Mouse (Mus musculus): ENCODE measurements around the gene Epc2.

The Epc2 gene

DNA sequence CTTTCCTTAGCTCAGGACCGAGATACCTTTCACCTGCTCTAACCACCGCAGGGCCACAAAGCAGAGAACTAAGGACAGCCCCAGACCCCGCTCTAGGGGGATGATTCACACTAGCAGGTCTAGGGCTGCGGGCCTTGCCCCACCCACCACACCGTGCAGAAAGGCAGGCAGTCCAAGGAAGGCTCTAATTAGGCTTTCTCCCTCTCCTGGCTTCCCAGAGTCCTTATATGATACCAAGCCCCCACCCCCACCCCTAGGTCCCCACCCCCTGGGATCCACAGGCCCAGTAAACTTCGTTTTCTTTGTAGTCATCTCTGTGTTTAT, 119.5 kb downstream of the Epc2 start:
- DNase-seq (ENCODE audit: low spot score), result no peak

DNA sequence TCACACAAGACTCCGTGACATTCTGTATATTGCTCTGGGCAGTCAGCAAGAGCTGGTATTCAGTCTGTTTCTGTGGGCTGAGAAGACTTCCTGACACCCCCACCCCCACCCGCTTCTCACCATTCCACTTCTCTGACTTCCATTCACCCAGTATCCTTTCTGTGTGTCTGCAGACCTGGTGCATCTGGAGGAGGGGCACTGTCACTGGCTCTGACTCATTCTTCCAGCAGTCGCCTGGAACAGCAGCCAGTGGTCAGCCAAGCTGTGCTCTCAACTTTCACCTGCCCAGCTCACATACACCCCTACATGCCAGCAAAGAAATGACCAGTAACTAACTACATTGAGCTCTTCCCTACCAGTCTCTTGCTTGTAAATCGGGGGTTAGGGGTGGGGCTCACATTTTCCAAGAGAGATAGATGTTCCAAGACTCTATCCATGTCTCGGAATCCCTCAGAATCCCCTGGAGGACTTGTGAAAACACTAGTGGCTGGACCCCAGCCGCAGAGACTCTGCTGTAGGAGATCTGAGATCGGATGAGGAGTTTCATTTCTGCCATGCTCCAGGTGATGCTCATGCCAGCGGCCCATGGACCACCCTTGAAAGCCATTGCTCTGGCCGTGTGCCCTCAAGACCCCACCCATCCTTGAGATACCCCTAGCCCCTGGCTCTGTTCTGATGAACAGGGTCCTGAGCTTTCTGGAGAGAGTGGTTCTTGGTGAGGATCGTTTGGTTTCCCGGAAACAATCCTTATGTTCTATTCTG, 120.1 kb downstream of the Epc2 start:
- no peak for DNase-seq (ENCODE audit: low spot score)

DNA sequence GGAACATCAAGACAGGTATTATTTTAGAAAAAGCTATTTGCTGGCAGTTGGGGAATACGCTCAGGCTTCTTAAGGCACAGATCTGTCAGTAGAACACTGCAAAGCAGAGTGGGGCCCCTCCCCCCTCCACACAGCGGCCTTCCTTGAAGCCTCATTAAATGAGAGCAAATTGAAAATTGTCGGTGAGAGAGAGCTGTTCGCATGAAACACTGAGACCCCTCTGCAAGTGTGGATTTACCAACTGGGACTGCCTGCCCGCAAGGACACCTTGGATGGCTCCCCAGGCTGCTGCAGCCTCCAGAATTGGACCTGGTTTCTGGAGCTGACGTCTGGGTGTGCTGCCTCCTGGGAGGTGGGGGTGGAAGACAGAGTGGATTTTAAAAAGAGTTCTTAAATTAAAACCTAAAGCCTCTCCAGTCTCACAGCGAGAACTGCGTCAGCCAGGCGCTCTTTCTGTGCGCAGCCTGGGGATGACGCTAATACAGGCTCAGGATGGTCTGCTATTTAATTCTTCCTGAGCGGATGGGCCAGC, 120.9 kb downstream of the Epc2 start:
- peak; percentile 32 for DNase-seq (ENCODE audit: low spot score)

DNA sequence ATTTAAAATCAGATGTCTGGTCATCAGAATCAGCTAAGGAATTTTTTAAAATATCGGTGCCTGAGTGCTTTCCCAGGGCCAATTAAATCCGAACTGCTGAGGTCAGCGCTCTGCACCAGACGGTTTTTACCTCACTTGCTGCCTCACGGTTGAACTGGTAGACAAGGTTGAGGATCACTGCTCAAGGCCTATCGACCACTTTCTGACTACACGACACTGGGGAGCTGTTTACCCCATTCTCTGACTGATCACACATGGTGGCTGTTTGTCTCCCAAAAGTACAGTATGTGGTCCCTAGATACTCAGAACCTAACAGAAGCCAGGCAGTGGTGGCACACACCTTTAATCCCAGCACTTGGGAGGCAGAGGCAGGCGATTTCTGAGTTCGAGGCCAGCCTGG, 121.4 kb downstream of the Epc2 start:
- no peak for DNase-seq (ENCODE audit: low spot score)

DNA sequence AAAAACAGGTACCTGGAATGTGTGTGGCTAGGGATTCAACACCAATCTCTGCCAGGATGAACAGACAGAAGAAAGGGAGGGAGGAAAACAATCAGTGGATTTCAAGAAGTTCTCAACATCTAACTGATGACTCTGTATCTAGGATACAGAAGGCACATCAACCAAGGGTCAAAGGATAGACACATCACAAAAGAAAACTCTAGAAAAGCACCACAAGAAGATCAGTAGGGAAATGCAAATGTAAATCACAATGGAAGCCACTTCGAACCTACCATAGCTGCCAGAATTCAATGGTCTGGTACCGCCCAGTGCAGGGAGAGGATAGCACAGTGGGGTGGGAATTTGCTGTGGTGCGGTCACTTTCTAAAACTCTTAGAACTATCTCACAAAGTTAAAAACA, 122.0 kb downstream of the Epc2 start:
- no peak for DNase-seq (ENCODE audit: low spot score)

DNA sequence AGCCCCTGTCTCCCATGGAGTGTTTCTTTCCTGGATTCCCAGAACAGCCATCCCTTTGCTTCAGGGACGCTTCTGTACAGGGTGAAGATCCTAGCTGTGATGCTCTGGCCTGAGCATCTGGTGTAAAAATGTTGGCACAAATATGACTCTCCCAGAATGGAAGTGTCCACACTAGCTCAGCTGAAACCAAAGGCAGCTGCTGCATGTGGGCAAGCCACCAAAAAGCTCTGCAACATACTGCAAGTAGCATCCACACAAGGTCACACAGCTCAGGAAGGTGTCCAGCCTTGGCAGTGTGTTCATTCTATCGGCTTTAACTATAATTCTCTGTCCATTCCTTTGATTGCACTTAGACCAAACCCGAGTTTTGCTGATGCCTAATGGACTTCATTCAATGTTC, 129.3 kb downstream of the Epc2 start:
- DNase-seq (ENCODE audit: low spot score), result no peak

DNA sequence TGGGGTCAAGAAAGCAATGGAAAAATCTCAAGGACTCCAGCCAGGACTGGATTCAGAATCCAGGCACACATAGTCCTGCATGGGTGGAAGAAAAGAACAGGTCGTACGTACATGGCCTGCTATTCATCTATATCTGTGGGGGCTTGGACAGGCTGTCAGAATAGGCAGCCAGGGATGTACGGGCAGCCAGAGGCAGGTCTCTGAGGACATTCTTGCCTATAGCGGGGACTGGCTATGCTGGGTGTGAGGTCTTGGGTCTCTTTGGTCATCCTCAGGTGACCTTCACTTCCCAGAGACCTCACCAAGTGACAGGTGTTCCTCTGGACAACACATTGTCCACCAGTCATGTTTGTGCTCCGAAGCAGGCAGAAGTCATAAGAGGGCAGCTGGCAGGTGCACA, 131.3 kb downstream of the Epc2 start:
- no peak for DNase-seq (ENCODE audit: low spot score)

DNA sequence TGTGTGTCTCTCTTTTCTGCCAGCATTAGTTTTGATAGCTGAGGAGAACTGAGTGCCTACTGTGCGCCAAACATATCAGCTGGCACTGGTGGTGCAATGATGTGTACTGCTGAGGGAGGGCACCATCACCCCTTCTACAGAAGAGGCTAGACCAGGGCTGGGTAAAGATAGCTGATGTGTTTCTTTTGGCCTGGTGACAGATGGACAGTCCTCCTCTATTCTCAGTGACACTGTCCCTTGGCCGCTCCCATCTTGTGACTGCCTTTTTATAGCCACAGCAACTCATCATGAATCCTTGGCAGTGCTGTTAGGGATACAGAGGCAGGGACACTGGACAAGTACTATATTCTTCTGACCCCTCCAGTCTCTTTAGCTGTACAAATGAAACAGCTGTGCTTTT, 132.0 kb downstream of the Epc2 start:
- no peak for DNase-seq (ENCODE audit: low spot score)

DNA sequence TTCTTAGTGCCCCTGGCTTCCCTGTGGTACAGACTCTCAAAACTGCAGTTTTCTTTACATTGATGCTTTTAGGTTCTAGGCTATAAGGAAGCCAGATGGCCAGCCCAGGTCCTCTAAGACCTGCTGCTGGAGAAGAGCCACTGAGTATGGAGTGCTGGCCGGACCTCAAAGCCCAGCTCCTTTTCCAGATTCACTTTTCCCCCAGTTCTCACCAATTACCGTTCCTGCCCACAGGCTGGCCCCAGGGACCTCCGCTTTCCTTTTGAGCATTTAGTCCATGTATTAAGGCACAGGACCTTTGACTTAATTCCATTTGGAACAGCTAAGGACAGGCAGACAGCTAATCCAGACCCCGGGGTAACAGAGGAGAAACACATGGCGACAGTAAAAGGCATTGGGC, 139.2 kb downstream of the Epc2 start:
- DNase-seq (ENCODE audit: low spot score), result no peak

DNA sequence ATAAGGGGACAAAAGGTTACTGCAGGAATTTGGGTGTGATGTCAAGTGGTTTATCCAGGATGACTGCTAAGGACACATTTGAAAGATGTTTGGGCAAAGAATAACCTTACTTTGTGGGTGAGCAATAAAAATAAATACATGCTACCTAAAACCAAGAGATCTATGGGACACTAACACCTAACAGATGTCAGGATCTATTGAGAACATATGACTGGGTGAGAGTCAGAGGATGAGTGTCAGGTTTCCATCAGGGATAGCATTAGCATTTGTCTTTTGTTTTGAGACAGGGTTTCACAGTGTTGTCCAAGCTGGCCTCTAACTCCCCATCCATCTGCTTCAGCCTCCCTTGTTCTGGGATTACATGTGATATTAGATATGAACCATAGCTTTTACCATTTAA, 141.6 kb downstream of the Epc2 start:
- no peak for DNase-seq (ENCODE audit: low spot score)

DNA sequence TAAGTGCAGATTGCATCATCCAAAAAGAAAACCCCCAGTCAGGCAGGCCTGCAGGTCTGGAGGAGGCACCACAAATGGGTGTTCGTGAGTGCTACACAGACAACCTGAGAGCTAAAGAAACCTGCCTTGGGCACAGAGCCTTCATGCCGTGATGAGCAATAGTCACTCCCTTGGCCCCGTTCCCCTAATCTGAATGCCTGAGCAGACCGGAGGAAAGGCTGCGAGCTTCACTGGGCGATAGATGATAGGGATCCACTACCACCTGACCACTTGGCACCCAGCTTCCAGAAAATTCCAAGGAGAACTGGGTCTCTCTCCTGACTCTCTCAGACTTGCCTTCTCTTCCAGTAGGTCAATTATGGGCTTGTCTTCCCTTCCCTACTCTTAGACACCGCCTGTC, 143.6 kb downstream of the Epc2 start:
- no peak for DNase-seq (ENCODE audit: low spot score)

DNA sequence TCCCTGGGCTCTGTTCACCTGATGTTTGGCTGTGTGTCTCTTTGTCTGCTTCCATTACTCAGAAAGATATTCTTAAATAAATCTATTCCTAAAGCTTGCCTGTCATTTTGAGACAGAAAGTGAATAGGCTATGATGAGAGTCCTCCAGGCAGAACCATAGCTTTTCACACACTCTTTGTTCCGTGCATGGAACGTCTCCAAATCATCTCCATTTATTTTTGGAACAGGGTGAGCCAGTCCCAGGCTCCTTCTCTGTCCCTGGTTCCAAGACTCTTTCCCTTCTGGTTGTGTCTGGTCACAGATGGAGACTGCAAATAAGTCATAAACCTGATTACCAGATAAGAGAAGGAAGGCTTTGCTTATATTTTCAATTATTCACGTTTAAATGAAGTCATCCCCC, 145.0 kb downstream of the Epc2 start:
- DNase-seq (ENCODE audit: low spot score), result no peak

DNA sequence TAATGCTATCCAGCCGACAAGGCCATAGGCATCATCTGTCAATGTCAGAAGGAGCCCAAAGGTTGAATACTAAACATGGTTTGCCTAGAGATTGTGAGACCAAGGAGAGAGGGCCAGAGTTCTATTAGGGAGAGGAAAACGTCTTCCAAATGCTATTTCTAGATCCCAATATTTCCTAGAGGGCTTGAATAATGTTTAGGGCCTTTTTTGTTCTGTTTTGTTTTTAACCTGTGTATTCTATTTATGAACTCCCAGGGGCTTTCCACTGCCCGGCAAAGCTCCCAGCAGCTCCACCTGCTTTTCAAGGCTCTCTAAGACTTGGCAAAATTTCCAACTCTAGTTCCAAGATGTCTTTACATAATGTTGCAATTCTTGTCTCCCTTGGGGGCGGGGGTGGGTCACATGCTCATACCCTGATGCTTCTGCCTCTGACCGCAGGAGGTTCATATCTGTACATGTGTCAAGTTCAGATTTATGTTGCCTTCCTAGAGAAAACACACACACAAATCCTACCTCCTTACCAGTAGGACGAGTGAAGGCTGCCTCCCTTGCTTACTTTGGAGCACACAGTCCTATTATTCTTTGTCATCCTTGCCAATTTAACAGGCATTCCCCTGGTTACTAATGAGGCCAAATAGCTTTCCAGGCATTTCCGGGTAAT, 148.9 kb downstream of the Epc2 start:
- no peak for DNase-seq (ENCODE audit: low spot score)

Data from left cerebral cortex, adult 11 months (tissue).